Mouse (Mus musculus) embryo, embryonic 9.5 days (tissue): ENCODE measurements around the gene Adm.

ENCODE experiments used
- DNase-seq: peaks from one replicate; pipeline ENCODE4 v3.0.0-alpha.2; 2017; ENCODE audit errors: extremely low spot score

Adm gene

GRCm38 (mm10) chr7:110658378-110658928 lies 31.0 kb downstream of the Adm start:
- DNase-seq, result no peak

- no peak for DNase-seq
Measured at GRCm38 (mm10) chr7:110666537-110666936, 39.1 kb downstream of the Adm start.

GRCm38 (mm10) chr7:110668247-110668646 lies 40.8 kb downstream of the Adm start:
- no peak for DNase-seq

GRCm38 (mm10) chr7:110668756-110669155 lies 41.3 kb downstream of the Adm start:
- no peak for DNase-seq

- DNase-seq, result no peak
Measured at GRCm38 (mm10) chr7:110671121-110671680, 43.7 kb downstream of the Adm start.
